Mouse (Mus musculus) frontal cortex, postnatal 14 days (tissue): ENCODE results near the gene 4921530L21Rik.

Source experiments
- DNase-seq, 2 experiments: peaks; one replicate each; pipeline ENCODE4 v3.0.0; 2022; ENCODE audit warnings: low spot score in 2 of 2

The 4921530L21Rik gene

DNA sequence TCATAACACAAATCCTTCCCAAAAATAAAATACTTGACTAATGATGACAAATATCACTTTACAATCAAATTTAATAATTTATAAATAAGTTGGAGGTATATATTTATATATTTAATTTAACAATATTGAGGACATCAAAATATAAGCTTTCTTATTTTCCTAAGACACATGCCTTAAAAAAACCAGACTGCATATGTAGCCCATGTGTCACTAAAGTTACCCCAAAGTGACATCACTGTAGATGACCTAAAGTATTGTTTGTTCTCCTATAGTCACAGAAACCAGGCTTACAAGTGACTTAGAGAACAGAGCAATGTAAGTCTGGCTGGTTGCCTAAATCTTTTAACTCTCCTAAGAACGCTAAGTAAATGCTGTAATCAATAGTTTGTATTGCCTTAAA lies at the start of gene 4921530L21Rik:
TSS of gene 4921530L21Rik (plus strand) at position 301 of the 400 bp plus-strand sequence.
- DNase-seq = no peak

DNA sequence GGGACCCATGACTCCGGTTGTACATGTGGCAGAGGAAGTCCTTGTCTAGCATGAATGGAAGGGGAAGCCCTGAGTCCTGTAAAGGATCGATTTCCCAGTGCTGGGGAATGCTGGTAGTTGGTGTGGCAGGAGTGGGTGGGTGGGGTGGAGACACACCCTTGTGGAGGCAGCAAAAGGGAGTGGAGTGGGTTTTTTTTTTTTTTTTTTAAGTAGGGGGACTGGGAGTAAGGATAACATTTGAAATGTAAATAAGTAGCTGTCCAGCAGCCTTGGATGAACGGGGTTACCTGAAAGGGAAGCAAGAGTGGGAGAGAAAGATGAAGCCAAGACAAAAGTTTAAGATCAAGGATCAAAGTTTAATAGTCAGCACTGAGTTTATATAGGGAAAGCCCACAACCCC lies 47.2 kb upstream of the 4921530L21Rik start:
- DNase-seq = no peak

DNA sequence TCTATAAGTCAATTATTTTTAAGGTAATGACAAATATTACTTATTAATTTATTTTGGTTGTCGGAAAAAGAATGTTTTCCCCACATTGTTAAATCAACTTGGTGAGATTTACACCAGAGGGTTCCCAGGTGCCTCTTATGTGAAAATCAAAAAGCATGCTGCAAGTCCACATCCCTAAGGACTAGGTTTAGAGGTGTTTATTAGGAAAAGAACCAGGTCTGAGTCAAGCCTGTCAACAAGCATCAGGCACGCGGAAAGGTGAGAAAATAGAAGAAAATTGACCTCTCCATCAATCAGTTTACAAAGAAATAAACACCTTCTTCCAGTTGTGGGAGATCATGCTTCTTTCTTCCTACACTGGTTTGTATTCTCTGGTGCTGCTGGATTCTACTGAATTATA lies 18.1 kb upstream of the 4921530L21Rik start:
- DNase-seq = no peak

DNA sequence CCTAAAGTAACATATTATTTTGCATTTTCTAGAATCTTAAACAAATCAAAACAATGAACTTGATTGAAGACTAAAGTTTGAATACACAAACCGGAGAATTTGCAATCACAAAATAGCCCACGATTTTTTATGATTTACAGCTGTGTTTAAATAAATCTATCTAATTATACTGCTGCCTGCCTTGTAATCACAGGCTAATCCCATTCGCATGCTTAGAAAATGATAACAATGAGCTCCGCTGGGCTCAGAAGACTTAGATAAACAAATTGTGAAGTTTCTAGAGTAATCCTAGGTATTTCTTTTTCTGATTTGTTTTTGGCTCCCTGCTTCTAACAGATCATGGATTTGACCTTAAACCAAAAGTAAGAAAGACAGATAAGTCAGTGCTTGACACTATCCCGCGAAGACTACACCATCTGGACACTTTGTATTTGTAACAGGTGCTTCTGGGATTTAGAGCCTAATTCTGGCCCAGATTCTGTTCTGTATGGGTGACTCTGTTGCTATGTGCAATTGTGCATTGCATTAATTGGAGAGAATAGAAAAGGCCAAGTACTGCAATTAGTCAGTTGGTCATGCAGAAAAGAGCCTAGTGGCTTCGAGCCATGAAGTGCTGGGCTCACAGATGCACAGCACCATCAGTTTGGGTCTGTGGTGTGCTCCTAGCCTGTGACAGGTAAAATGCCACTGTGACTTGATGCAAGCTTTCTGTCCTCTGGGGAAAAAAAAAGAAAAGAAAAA lies 15.2 kb upstream of the 4921530L21Rik start:
- no peak for DNase-seq

DNA sequence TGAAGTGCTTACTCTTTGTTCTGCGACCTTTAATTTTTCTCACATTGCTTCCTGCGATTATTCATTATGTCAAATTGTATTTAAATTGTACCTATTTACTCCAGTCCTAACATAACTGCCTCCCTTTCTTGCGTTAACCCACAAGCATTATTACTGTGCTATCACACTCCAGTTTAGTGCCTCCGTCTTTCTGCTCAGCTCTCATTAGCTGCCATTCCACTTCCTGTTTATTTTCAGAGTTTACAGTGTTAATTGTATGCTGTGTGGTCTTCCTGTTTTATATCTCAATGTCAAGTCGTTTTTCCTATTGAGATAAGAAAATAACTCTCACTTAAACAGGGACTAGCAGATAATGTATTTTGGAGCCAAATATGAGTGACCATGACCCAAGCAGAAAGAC lies 9.0 kb upstream of the 4921530L21Rik start:
- no peak for DNase-seq

DNA sequence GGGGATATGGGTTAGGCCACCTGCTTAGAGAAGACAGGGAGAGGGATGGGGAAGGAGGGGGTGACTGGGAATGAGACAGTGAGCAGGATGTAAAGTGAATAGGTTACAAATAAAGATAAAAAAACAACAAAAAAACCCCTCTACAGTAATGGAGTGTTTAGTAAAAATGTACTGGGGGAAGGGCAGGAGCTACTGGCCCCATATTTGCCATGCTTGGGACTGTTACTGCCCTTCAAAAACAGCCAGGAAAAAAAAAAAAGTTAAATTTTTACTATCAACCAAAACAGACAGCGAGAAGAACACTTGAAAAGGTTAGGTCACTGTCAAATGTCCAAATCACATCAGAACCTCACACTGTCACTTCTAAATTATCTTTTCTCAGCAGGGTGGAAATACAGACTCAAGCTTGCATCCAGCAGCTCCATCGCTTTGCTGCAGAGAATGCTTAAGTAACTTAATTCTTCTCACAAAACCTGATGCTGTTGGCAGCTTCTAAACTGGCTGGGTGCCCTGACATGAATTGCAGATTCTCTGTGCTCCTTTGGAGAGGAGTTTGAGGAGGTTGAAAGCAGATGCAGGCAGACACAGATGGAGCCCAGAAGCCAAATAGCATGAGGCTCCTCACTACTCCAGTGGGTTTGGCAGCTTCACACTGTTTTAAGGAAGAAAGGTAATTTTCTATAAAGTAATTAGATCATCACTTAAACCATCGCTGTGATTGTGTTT lies 4.1 kb upstream of the 4921530L21Rik start:
- DNase-seq = peak; percentile 75 to 80

DNA sequence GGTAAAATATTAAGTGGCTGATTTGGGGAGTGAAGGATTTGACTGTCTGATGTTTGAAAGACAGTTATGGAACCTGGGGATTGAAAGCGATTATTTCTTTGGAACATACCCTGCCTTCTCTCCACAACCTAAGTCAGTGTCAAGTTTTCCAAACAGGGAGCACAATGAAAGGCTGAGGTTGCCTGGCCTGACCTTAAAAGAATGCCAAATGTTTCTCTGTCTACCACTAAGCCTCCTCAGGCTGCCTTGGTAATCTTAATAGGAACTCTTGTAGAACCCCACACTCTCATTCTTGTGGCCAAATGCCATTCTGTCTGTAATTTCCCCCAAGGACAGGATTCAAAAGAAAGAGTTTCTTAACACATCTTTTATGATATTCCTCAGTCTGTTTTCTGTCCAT lies 3.5 kb upstream of the 4921530L21Rik start:
- no peak for DNase-seq

DNA sequence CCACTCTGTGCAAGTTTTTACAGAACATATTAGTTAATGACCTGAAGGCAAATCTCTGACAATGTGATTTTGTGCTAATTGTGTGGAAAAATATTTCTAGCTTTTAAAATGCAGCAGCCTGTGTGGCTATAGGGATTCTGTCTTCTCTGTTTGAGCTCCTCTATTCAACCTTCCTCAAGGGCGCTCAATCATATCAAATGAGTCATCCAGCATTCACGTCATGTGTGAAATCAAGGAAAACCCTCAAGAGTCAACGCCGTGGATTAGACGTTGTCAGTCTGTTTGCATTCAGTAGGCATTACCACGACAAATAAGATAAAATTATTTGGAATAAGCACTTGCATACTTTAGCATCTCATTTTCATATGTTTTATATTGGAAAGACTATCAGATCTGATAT lies 18.4 kb downstream of the 4921530L21Rik start:
- no peak for DNase-seq

DNA sequence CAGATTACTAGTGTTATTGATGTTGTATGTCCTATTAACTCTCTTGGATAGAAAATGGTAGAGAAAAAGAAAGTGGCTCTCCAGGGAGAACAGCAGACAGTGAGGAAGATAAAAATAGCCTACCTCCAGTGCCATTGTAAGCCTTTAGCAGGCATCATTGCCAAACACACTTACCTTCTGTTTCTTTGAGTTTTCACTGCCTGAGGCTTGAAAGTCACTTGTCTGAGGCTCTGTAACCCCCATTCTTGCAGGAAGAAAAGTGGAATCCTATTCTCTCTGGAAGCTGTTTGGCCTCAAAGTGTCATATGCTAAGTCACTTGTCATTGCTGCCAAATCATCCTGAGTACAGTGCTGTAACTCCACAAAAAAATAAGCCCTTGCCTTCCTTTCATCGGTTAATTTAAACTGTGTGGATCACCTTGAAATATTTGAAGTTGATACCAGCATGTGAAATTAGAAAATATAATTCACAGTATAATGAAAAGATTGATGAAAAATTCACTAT lies 23.6 kb downstream of the 4921530L21Rik start:
- no peak for DNase-seq

DNA sequence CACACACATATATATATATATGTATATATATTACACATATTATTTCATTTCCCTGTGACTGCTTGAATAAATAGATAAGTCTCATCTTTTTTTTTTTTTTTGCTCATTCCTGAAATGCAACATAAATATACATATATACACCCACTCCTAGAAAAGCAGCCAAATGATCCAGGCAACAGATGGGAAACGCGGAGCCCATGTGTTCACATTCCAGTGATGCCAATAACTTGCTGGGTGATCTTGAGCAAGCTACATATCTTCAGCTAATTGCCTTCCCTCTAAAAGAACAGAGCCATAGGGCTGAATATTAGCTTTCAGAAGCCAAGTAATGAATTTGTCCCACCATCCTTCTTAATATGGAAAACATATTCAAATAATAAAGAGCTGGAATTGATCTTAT lies 32.2 kb downstream of the 4921530L21Rik start:
- peak; percentile 61 to 66 for DNase-seq

DNA sequence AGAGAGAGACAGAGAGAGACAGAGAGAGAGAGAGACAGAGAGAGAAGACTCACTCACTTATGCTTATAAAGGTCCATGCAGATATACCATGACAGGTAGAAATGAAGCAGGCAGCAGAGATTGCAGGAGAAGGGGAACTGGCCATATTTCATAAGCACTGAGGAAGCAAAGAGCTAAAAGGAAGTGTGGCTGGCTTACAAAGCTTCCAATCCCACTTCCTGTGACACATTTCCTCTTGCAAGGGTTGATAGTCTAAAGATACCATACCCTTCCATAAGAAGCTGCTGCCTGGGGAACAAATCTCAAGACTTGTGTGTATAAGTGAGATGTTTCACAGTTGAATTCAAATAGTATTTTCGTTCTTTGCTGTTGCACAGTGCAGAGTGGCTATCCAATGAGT lies 45.7 kb downstream of the 4921530L21Rik start:
- no peak for DNase-seq

DNA sequence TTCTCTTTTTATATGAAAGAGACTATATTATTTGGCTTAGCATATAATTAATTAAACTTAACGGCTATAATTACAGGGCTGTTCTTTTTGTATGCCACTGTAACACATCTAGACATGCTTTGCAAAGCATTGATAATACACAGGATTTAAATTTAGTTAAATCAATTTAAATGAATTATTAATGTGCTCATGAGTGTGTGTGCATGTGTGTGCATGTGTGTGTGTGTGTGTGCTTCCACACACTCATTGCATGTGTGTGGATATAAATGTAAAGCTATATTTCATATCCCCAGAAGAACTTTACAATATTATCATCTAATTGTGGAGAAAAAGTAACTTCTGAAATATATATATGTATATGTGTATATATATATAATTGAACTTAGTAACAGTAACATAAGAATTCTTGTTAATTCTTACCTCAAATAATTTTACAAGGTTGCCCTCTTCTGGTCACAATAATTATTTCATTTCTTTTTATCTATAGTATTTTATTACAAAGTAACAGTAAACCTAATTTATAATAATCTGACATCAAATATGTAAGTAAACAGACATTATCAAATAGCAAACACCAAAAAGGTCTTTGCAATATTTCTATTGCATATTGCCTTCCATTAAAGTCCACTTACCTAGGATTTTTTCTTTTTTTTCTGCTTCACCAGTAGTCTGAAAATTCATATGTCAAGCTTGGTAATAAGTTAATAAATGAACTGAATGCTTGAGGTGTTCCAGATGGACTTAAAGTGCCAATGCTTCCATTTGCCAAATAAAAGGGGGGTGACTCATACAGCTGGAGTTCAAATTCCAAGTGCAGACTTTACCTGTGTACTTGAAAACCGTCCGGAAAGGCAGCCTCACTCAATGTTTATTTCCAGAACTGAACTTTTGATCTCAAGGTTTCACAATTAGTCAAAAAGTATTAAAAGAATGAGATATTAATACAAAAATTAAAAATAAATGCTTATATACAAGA lies 47.0 kb downstream of the 4921530L21Rik start:
- no peak for DNase-seq
